Mouse (Mus musculus): ENCODE results near the gene Glce. TPM values are rescaled to one million over a fixed set of nuclear protein-coding genes. Genes with fewer than 3 reads are reported as not detected.

Gene Glce
- polyA plus RNA-seq, 1 experiment from 2014 or later: 19.5 TPM

DNA sequence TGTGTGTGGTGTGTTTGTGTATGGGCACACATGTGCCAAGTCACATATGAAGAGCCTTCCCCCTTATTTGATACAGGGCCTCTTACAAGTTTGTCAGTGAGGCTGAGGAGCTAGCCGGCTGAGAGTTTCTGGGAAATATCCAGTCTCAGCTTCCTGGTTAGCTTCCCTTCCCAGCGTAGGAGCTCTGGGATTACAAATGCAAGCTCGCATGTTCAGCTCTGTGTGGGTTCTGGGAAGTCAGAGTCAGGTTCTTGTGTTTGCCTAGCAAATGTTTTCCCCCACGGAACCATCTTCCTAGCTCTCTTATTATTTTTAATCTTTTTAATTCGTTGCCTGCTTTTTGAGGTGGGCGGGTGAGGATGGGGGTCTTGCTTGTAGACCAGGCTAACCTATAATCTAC lies 32.9 kb upstream of the Glce start:
- Histone ChIP-seq H3K36me3 (ENCODE audit: control insufficient read depth, insufficient read depth, low read length) (no peaks in the 10 kb centered on the region), H3K4me3 (ENCODE audit: low read depth, low read length) (no peak overlapping the region), H3K27ac (ENCODE audit: low read depth, low read length) (no peak overlapping the region), H3K27me3 (ENCODE audit: control insufficient read depth, insufficient read depth, low read length) (no peaks in the 10 kb centered on the region), H3K9me3 (ENCODE audit: control insufficient read depth, low read length) (no peaks in the 10 kb centered on the region), H3K9ac (ENCODE audit: low read length) (no peak overlapping the region), H3K4me2 (ENCODE audit: low read depth, low read length, severe bottlenecking) (no peak overlapping the region), H3K4me1 (replicated peaks; ENCODE audit: control insufficient read depth, insufficient read depth, low read length) (0 out of 2 replicates have a peak, but pooled peaks cover 2% of the 10 kb centered on the region)
- no peak for DNase-seq (ENCODE audit: low spot score)
- ATAC-seq (replicated peaks; ENCODE audit: low FRiP score): no peak
- WGBS: 83% methylated on average over 6 of the region's 6 CpGs

GRCm38 (mm10) chr9:62154956-62155355 lies 32.5 kb upstream of the Glce start:
- Histone ChIP-seq H3K4me3 (ENCODE audit: low read depth, low read length) (no peak overlapping the region), H3K36me3 (ENCODE audit: control insufficient read depth, insufficient read depth, low read length) (no peaks in the 10 kb centered on the region), H3K4me2 (ENCODE audit: low read depth, low read length, severe bottlenecking) (no peak overlapping the region), H3K4me1 (replicated peaks; ENCODE audit: control insufficient read depth, insufficient read depth, low read length) (0 out of 2 replicates have a peak, but pooled peaks cover 2% of the 10 kb centered on the region), H3K9me3 (ENCODE audit: control insufficient read depth, low read length) (no peaks in the 10 kb centered on the region), H3K9ac (ENCODE audit: low read length) (no peak overlapping the region), H3K27me3 (ENCODE audit: control insufficient read depth, insufficient read depth, low read length) (no peaks in the 10 kb centered on the region), H3K27ac (ENCODE audit: low read depth, low read length) (no peak overlapping the region)
- ATAC-seq (replicated peaks; ENCODE audit: low FRiP score) (no peak), DNase-seq (ENCODE audit: low spot score) (no peak)
- 76% methylated on average over 7 of the region's 7 CpGs for WGBS

- no peaks in the 10 kb centered on the region for H3K27me3 ChIP-seq (ENCODE audit: control insufficient read depth, insufficient read depth, low read length)
- DNase-seq (ENCODE audit: low spot score) (no peak), ATAC-seq (replicated peaks; ENCODE audit: low FRiP score) (no peak)
- no peak overlapping the region for H3K9ac ChIP-seq (ENCODE audit: low read length)
- 0 out of 2 replicates have a peak, but pooled peaks cover 2% of the 10 kb centered on the region for H3K4me1 ChIP-seq (replicated peaks; ENCODE audit: control insufficient read depth, insufficient read depth, low read length)
- H3K36me3 ChIP-seq (ENCODE audit: control insufficient read depth, insufficient read depth, low read length): no peaks in the 10 kb centered on the region
- no peaks in the 10 kb centered on the region for H3K9me3 ChIP-seq (ENCODE audit: control insufficient read depth, low read length)
- WGBS: 72% methylated on average over 3 of the region's 3 CpGs
- H3K27ac ChIP-seq (ENCODE audit: low read depth, low read length): no peak overlapping the region
- no peak overlapping the region for H3K4me3 ChIP-seq (ENCODE audit: low read depth, low read length)
- H3K4me2 ChIP-seq (ENCODE audit: low read depth, low read length, severe bottlenecking): no peak overlapping the region
Measured at GRCm38 (mm10) chr9:62154551-62154950, 32.1 kb upstream of the Glce start.

GRCm38 (mm10) chr9:62153263-62153662 lies 30.8 kb upstream of the Glce start:
- no peak for DNase-seq (ENCODE audit: low spot score)
- Histone ChIP-seq H3K36me3 (ENCODE audit: control insufficient read depth, insufficient read depth, low read length) (no peaks in the 10 kb centered on the region), H3K27ac (ENCODE audit: low read depth, low read length) (no peak overlapping the region), H3K9ac (ENCODE audit: low read length) (no peak overlapping the region), H3K27me3 (ENCODE audit: control insufficient read depth, insufficient read depth, low read length) (no peaks in the 10 kb centered on the region), H3K9me3 (ENCODE audit: control insufficient read depth, low read length) (no peaks in the 10 kb centered on the region), H3K4me1 (replicated peaks; ENCODE audit: control insufficient read depth, insufficient read depth, low read length) (0 out of 2 replicates have a peak, but pooled peaks cover 2% of the 10 kb centered on the region), H3K4me2 (ENCODE audit: low read depth, low read length, severe bottlenecking) (no peak overlapping the region), H3K4me3 (ENCODE audit: low read depth, low read length) (no peak overlapping the region)
- 82% methylated on average over 7 of the region's 7 CpGs for WGBS
- ATAC-seq (replicated peaks; ENCODE audit: low FRiP score): no peak

DNA sequence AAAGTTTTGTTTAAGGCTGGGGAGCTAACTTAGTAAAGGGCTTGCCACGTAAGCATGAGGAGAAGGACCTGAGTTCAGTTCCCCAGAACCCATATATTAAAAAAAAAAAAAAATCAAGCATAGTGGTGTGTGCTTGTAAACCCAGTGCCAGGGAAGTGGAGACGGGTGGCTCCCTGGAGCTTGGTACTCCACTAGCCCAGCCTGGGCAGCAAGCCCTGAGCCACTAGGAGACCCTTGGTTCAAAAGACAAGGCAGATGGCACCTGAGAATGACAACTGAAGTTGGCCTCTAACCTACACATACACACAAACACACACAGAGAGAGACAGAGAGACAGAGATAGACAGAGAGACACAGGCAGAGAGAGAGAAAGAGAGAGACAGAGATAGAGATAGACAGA lies 30.1 kb upstream of the Glce start:
- no peaks in the 10 kb centered on the region for H3K9me3 ChIP-seq (ENCODE audit: control insufficient read depth, low read length)
- no peaks in the 10 kb centered on the region for H3K27me3 ChIP-seq (ENCODE audit: control insufficient read depth, insufficient read depth, low read length)
- H3K27ac ChIP-seq (ENCODE audit: low read depth, low read length): no peak overlapping the region
- DNase-seq (ENCODE audit: low spot score) (no peak), ATAC-seq (replicated peaks; ENCODE audit: low FRiP score) (no peak)
- no peaks in the 10 kb centered on the region for H3K36me3 ChIP-seq (ENCODE audit: control insufficient read depth, insufficient read depth, low read length)
- 88% methylated on average over 2 of the region's 2 CpGs for WGBS
- H3K9ac ChIP-seq (ENCODE audit: low read length): no peak overlapping the region
- H3K4me2 ChIP-seq (ENCODE audit: low read depth, low read length, severe bottlenecking): no peak overlapping the region
- H3K4me1 ChIP-seq (replicated peaks; ENCODE audit: control insufficient read depth, insufficient read depth, low read length): 0 out of 2 replicates have a peak, but pooled peaks cover 2% of the 10 kb centered on the region
- H3K4me3 ChIP-seq (ENCODE audit: low read depth, low read length): no peak overlapping the region

DNA sequence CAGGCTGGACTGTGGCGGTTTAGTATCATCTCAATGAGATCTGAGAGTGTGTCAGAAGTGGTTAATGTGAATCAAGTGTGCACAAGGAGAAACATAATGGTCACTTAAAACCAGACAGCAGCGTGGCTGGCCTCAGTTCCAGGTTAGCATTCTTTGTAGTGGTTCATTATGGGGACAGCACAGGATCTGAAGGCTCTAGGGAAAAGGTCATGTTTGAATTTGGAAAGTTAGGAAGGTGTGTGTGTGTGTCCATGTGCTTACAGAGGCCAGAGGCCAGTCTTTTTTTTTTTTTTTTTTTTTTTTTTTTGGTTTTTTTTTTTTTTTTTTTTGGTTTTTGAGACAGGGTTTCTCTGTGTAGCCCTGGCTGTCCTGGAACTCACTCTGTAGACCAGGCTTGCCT lies 22.7 kb upstream of the Glce start:
- no peaks in the 10 kb centered on the region for H3K36me3 ChIP-seq (ENCODE audit: control insufficient read depth, insufficient read depth, low read length)
- no peaks in the 10 kb centered on the region for H3K9me3 ChIP-seq (ENCODE audit: control insufficient read depth, low read length)
- no peaks in the 10 kb centered on the region for H3K27me3 ChIP-seq (ENCODE audit: control insufficient read depth, insufficient read depth, low read length)
- H3K4me1 ChIP-seq (replicated peaks; ENCODE audit: control insufficient read depth, insufficient read depth, low read length): no peaks in the 10 kb centered on the region
- DNase-seq (ENCODE audit: low spot score): no peak
- no peak overlapping the region for H3K9ac ChIP-seq (ENCODE audit: low read length)
- no peak overlapping the region for H3K27ac ChIP-seq (ENCODE audit: low read depth, low read length)
- ATAC-seq (replicated peaks; ENCODE audit: low FRiP score): no peak
- no peak overlapping the region for H3K4me3 ChIP-seq (ENCODE audit: low read depth, low read length)
- H3K4me2 ChIP-seq (ENCODE audit: low read depth, low read length, severe bottlenecking): no peak overlapping the region
- 86% methylated on average over 2 of the region's 2 CpGs for WGBS

- DNase-seq (ENCODE audit: low spot score): no peak
- ATAC-seq (replicated peaks; ENCODE audit: low FRiP score): no peak
- 72% methylated on average over 7 of the region's 7 CpGs for WGBS
- Histone ChIP-seq H3K27ac (ENCODE audit: low read depth, low read length) (no peak overlapping the region), H3K4me2 (ENCODE audit: low read depth, low read length, severe bottlenecking) (no peak overlapping the region), H3K27me3 (ENCODE audit: control insufficient read depth, insufficient read depth, low read length) (no peaks in the 10 kb centered on the region), H3K4me3 (ENCODE audit: low read depth, low read length) (no peak overlapping the region), H3K9me3 (ENCODE audit: control insufficient read depth, low read length) (no peaks in the 10 kb centered on the region), H3K36me3 (ENCODE audit: control insufficient read depth, insufficient read depth, low read length) (no peaks in the 10 kb centered on the region), H3K4me1 (replicated peaks; ENCODE audit: control insufficient read depth, insufficient read depth, low read length) (no peaks in the 10 kb centered on the region), H3K9ac (ENCODE audit: low read length) (no peak overlapping the region)
Measured at GRCm38 (mm10) chr9:62143428-62143827, 21.0 kb upstream of the Glce start.

DNA sequence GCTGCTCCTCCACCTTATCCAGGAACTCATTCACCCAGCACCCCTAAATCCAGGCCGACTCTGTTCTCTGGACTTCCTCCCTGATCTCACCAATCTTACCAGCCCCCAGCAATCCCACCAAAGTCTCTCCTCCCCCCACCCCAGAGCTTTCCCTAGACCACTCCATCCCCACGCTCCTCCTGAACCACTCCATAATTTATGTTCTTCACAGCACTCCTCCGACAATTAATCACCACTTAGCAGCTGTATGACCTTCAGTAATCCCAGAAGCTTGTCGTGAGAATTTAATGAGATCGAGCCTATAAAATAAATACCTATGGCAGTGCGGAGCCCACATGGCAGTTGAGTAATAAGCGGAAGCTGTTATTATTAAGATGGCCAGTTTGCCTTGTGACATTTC lies 16.6 kb upstream of the Glce start:
- Histone ChIP-seq H3K27me3 (ENCODE audit: control insufficient read depth, insufficient read depth, low read length) (no peaks in the 10 kb centered on the region), H3K27ac (ENCODE audit: low read depth, low read length) (no peak overlapping the region), H3K4me3 (ENCODE audit: low read depth, low read length) (no peak overlapping the region), H3K9ac (ENCODE audit: low read length) (no peak overlapping the region), H3K4me2 (ENCODE audit: low read depth, low read length, severe bottlenecking) (no peak overlapping the region), H3K4me1 (replicated peaks; ENCODE audit: control insufficient read depth, insufficient read depth, low read length) (no peaks in the 10 kb centered on the region), H3K9me3 (ENCODE audit: control insufficient read depth, low read length) (no peaks in the 10 kb centered on the region), H3K36me3 (ENCODE audit: control insufficient read depth, insufficient read depth, low read length) (no peaks in the 10 kb centered on the region)
- DNase-seq (ENCODE audit: low spot score) (no peak), ATAC-seq (replicated peaks; ENCODE audit: low FRiP score) (no peak)
- WGBS: 81% methylated on average over 7 of the region's 7 CpGs

DNA sequence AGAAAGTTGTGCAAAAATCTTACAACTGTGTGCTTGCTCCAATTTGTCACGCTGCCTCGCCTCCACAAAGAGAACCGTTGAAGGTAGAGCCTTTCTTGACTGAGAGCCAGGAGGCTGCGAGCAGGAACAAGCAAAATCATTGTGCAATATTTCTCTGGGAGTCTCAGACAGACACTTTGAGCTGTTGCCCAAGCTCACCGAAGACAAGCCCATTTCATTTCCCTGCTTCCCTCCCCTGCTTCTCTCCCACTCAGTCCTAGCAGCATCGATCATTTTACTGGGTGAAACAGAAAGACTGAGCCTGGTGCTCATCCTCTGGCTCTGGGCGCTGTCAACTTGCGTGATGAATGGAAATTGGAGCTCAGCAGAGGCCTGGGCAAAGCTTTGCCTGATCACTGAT lies 14.8 kb upstream of the Glce start:
- WGBS: 65% methylated on average over 8 of the region's 8 CpGs
- Histone ChIP-seq H3K27ac (ENCODE audit: low read depth, low read length) (no peak overlapping the region), H3K9me3 (ENCODE audit: control insufficient read depth, low read length) (no peaks in the 10 kb centered on the region), H3K4me2 (ENCODE audit: low read depth, low read length, severe bottlenecking) (no peak overlapping the region), H3K4me3 (ENCODE audit: low read depth, low read length) (no peak overlapping the region), H3K9ac (ENCODE audit: low read length) (no peak overlapping the region), H3K36me3 (ENCODE audit: control insufficient read depth, insufficient read depth, low read length) (no peaks in the 10 kb centered on the region), H3K27me3 (ENCODE audit: control insufficient read depth, insufficient read depth, low read length) (no peaks in the 10 kb centered on the region), H3K4me1 (replicated peaks; ENCODE audit: control insufficient read depth, insufficient read depth, low read length) (no peaks in the 10 kb centered on the region)
- DNase-seq (ENCODE audit: low spot score): no peak
- no peak for ATAC-seq (replicated peaks; ENCODE audit: low FRiP score)
